Mouse (Mus musculus) brain, embryonic 14.5 days (tissue): ENCODE measurements around the gene Cfap61.

Experiments
- CTCF ChIP-seq: fragments of 200-500 bp; IDR thresholded peaks from 2 replicates; pipeline ENCODE4 v1.5.1; 2012; ENCODE audit warnings: inconsistent platforms, mild to moderate bottlenecking, moderate library complexity, borderline replicate concordance; ENCODE audit not compliant: insufficient read depth, insufficient read length; ENCODE audit errors: extremely low read depth
- POLR2A ChIP-seq: fragments of 200-500 bp; IDR thresholded peaks from 2 replicates; pipeline ENCODE4 v1.6.1; 2012; ENCODE audit warnings: mild to moderate bottlenecking, inconsistent platforms, borderline replicate concordance; ENCODE audit not compliant: poor library complexity, insufficient read depth, insufficient read length, severe bottlenecking; ENCODE audit errors: extremely low read depth

- TF ChIP-seq POLR2A (no peak), CTCF (no peak)
Measured at GRCm38 (mm10) chr2:145981699-145982112, 47.1 kb downstream of the Cfap61 start.
